Mouse (Mus musculus) embryonic fibroblast, embryonic 13.5 days (primary cell): Measurements from ENCODE around the gene Rybp. TPM values are rescaled to one million over a fixed set of nuclear protein-coding genes. Genes with fewer than 3 reads are reported as not detected.

Experiments
- H3K27ac ChIP-seq: 2 replicates; pipeline ENCODE4 v1.5.1; 2012; ENCODE audit warnings: low read length, control low read depth, inconsistent platforms; ENCODE audit not compliant: insufficient read depth
- H3K4me1 ChIP-seq: 2 replicates; pipeline ENCODE4 v1.6.1; 2011; ENCODE audit warnings: low read length; ENCODE audit not compliant: control insufficient read depth, insufficient read depth
- H3K4me3 ChIP-seq: 2 replicates; pipeline ENCODE4 v1.5.1; 2011; ENCODE audit warnings: mild to moderate bottlenecking, control low read depth, low read length; ENCODE audit not compliant: insufficient read depth
- CTCF ChIP-seq: IDR thresholded peaks from 2 replicates; pipeline ENCODE4 v1.5.1; 2011; ENCODE audit warnings: mild to moderate bottlenecking, control low read depth, low read length, moderate library complexity, borderline replicate concordance; ENCODE audit not compliant: insufficient read depth
- POLR2A ChIP-seq: IDR thresholded peaks from 2 replicates; pipeline ENCODE4 v1.6.1; 2011; ENCODE audit warnings: low read depth, mild to moderate bottlenecking, control low read depth, low read length, moderate library complexity
- polyA plus RNA-seq: library from polyadenylated mRNA; stranded (reverse); fragments of >200 nt; gene quantifications from 2 replicates; pipeline ENCODE4 v1.2.4, GENCODE M21; 2011; ENCODE audit warnings: low read depth; ENCODE audit not compliant: missing spikeins, insufficient read length

Rybp gene
- polyA plus RNA-seq, 1 experiment: 51.8 TPM

DNA sequence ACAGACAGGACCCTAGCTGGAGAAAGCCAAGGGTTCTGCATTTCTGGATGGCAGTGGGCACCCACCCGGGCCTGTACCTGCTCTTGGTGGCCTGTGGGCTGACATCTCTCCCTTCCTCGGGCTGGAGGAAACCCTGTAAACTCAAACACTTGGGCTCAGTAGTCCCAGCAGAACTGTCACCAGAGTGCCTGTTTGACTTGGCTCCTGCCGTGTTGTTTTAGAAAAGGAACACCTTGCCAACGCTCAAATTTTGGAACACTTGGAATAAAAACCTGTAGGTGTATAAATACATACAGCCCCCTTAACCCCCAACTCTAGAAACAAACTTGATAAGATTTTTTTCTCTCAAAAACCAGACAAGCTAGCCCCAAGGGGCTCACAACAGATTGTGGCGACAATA, 92.2 kb downstream of the Rybp start:
- TF ChIP-seq CTCF (no peak), POLR2A (no peak)
- Histone ChIP-seq H3K27ac (no peak overlapping the region), H3K4me1 (peaks cover 13% of the 10 kb centered on the region), H3K4me3 (no peak overlapping the region)

DNA sequence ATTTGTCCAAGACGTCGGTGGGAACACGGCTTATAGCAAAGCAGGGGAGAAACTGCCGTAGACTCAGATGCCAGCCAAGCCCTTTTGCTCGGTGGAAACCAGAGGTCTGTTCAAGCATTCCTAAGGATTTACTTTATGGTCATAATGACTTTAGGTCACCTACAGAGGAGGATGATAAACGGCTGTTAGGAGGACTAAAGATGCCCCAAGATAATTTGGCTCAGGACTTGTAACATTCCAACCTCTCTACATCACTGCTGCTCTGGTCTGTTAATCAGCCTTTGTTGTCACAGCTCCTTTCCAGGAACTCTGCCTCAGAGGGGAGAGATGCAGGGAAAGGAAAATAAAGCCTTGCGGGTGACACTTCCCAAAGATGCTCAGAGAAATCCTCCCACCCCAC, 93.5 kb downstream of the Rybp start:
- TF ChIP-seq POLR2A (no peak), CTCF (no peak)
- H3K4me1 ChIP-seq: peaks cover 13% of the 10 kb centered on the region
- no peak overlapping the region for H3K4me3 ChIP-seq
- no peak overlapping the region for H3K27ac ChIP-seq

GRCm38 (mm10) chr6:100192691-100193229, 94.5 kb downstream of the Rybp start:
- no peak for TF ChIP-seq POLR2A
- no peak for TF ChIP-seq CTCF
- Histone ChIP-seq H3K4me1 (peaks cover 13% of the 10 kb centered on the region), H3K27ac (no peak overlapping the region), H3K4me3 (no peak overlapping the region)

- Histone ChIP-seq H3K27ac (no peak overlapping the region), H3K4me3 (no peak overlapping the region)
Measured at GRCm38 (mm10) chr6:100190803-100191559, 96.3 kb downstream of the Rybp start.

DNA sequence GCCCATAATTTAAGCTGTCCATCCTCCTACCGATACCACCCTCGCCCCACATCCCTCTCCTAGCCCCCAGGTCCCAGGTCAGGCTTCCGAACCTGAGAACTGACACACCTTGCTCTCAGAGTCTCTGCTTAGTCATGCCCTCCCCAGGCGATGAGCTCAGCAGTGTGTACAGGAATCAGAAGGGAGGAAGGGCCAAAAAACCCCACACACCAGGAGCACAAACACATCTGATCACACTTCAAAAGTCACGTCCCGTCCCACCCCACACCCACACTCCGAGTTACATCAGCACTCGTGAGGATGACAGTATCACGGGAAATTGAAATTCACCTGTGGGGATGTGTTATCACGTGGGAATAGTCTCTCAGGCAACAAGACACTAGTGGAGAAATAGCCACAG, 97.0 kb downstream of the Rybp start:
- Histone ChIP-seq H3K4me3 (no peak overlapping the region), H3K27ac (no peak overlapping the region), H3K4me1 (peaks cover 9% of the 10 kb centered on the region)
- TF ChIP-seq CTCF (no peak), POLR2A (no peak)

More at GRCm38 (mm10) chr6:100190803-100191559, 96.3 kb downstream of the Rybp start:
- TF ChIP-seq CTCF (no peak), POLR2A (no peak)
- peaks cover 13% of the 10 kb centered on the region for H3K4me1 ChIP-seq

DNA sequence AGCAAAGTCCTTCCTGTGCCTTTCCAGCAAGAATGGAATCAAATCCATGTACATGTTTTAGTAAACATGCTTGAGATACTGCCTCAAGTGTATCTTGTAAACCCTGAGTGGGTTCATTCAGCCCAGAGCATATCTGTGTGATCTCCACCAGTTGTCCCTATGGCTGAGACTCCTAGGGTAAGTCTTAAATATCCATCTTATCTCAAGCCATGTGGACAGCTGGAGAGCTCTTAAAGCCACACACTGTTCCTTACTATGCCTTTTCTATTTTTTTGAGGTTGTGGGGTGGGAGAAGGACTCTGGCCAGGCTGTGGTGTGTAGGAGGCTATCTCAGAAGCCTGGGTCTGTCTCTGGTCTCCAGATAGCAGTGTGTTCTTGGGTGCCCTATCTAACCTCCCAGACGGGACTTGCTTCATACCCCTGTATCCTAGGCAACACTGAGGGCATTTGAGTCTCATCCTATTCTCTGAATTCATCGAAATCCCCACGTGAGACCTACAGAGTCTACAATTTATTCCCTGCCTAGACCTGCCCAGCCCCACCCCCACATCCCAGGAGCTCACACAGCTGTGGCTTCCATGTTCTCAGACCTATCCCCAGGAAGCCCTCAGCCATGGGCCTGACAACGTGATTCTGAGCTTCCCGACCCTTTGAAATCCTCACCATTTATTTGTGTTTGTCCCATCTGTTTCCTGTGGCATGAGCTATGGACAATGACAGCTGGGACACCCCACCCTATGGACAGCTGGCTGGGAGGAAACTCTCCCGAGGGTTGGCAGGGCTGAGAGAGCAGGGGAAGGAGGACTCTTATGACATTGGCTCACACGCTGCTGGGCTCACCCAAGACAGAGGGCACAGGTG, 98.2 kb downstream of the Rybp start:
- TF ChIP-seq POLR2A: no peak
- TF ChIP-seq CTCF: no peak
- Histone ChIP-seq H3K4me3 (no peak overlapping the region), H3K27ac (no peak overlapping the region), H3K4me1 (peaks cover 7% of the 10 kb centered on the region)

DNA sequence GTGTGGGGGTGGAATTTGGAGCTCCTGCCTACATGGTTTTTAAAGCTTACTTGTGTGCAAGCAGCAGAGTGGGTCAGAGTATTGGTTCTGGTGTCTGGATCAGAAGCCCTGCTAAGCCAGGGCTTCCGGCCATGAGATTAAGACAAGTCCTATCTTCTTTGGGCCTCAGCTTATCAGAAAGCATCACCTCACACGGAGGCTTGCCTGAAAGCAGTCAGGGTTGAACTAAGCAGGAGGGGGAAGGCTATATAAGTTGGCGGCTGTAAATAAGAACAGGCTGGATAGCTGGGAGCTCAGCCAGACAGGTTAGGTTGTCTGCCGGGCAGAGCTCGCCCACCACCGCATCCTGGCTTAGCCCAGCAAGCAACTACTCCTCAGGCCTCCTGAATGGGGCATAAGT, 99.5 kb downstream of the Rybp start:
- Histone ChIP-seq H3K4me3 (no peak overlapping the region), H3K27ac (no peak overlapping the region), H3K4me1 (no peaks in the 10 kb centered on the region; the same call in 1 of the 2 replicates)
- TF ChIP-seq CTCF: no peak
- no peak for TF ChIP-seq POLR2A

DNA sequence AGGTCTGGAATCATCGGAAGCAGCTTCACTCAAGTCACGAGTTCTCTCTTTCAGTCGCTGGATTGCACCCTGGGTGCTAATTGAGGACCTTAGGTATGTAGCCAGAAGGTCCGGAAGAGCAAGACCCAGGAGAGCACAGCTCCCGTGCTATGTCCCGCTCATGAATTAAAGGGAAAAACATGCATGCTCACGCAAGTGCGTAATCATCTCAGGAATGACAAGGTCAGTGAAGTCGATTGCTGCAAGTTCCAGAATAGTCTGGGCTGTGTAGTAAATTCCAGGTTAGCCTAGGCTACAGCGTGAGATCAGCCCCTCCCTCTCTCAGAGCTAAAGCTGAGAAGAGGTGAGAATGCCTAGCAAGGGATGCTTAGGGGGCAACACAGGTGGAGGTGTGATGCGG, 100.5 kb downstream of the Rybp start:
- H3K27ac ChIP-seq: no peak overlapping the region
- TF ChIP-seq POLR2A: no peak
- TF ChIP-seq CTCF: no peak

GRCm38 (mm10) chr6:100185524-100185923, 101.8 kb downstream of the Rybp start:
- Histone ChIP-seq H3K4me3 (no peak overlapping the region), H3K4me1 (no peaks in the 10 kb centered on the region), H3K27ac (no peak overlapping the region)
- no peak for TF ChIP-seq CTCF
- no peak for TF ChIP-seq POLR2A

More for the DNA sequence above, 100.5 kb downstream of the Rybp start:
- no peaks in the 10 kb centered on the region for H3K4me1 ChIP-seq
- H3K4me3 ChIP-seq: no peak overlapping the region
